Mouse (Mus musculus) adrenal gland, postnatal 36 days (tissue): Measurements from ENCODE around the gene Stac3. TPM values are rescaled to one million over a fixed set of nuclear protein-coding genes. Genes with fewer than 3 reads are reported as not detected.

ENCODE experiments used
- DNase-seq, 2 experiments: peaks; one replicate each; pipeline ENCODE4 v3.0.0; 2021; ENCODE audit warnings: mixed read lengths in 1 of 2
- total RNA-seq, 2 experiments: library from RNA; stranded (reverse); gene quantifications; 2 replicates each; pipeline ENCODE4 v1.2.3; 2021

Stac3 gene
- total RNA-seq, 2 experiments from 2014 or later: 2.2 to 3.4 TPM

GRCm38 (mm10) chr10:127522088-127522581, 20.6 kb downstream of the Stac3 start, which contains the start of gene Shmt2:
Gene Shmt2, minus strand, starts transcription at chr10:127522444.
- DNase-seq: peak; percentile 84 to 87

- DNase-seq: no peak
Observed at GRCm38 (mm10) chr10:127524646-127525255, 23.3 kb downstream of the Stac3 start.

- no peak for DNase-seq
Observed at GRCm38 (mm10) chr10:127526048-127526447, 24.6 kb downstream of the Stac3 start.

GRCm38 (mm10) chr10:127526681-127527080, 25.2 kb downstream of the Stac3 start:
- peak; percentile 74 to 86 for DNase-seq

GRCm38 (mm10) chr10:127527481-127527880, 26.0 kb downstream of the Stac3 start:
- DNase-seq: no peak

GRCm38 (mm10) chr10:127530945-127531344, 29.5 kb downstream of the Stac3 start:
- no peak for DNase-seq

GRCm38 (mm10) chr10:127531548-127531947, 30.1 kb downstream of the Stac3 start:
- no peak for DNase-seq

GRCm38 (mm10) chr10:127534036-127534928, 32.8 kb downstream of the Stac3 start, which contains the start of gene Nxph4:
Gene Nxph4, minus strand, starts transcription at chr10:127534559.
- peak; percentile 48 to 65 for DNase-seq

- DNase-seq: no peak
Observed at GRCm38 (mm10) chr10:127534929-127535384, 33.5 kb downstream of the Stac3 start.

- DNase-seq: peak in 1 of 2 experiments; percentile 50
Observed at GRCm38 (mm10) chr10:127536586-127537314, 35.3 kb downstream of the Stac3 start.

- DNase-seq: peak; percentile 79 to 85
Observed at GRCm38 (mm10) chr10:127537854-127538583, 36.5 kb downstream of the Stac3 start.

GRCm38 (mm10) chr10:127541510-127541909, 40.0 kb downstream of the Stac3 start:
- DNase-seq: no peak

- DNase-seq: no peak
Observed at GRCm38 (mm10) chr10:127542084-127542483, 40.6 kb downstream of the Stac3 start.

GRCm38 (mm10) chr10:127542720-127543119, 41.2 kb downstream of the Stac3 start:
- DNase-seq: no peak

- no peak for DNase-seq
Observed at GRCm38 (mm10) chr10:127543916-127544315, 42.4 kb downstream of the Stac3 start.

GRCm38 (mm10) chr10:127544375-127544774, 42.9 kb downstream of the Stac3 start:
- DNase-seq: peak; percentile 42 to 55

GRCm38 (mm10) chr10:127546505-127546904, 45.0 kb downstream of the Stac3 start:
- no peak for DNase-seq

GRCm38 (mm10) chr10:127548236-127548635, 46.8 kb downstream of the Stac3 start:
- DNase-seq: no peak

- DNase-seq: no peak
Observed at GRCm38 (mm10) chr10:127549892-127550291, 48.4 kb downstream of the Stac3 start.

GRCm38 (mm10) chr10:127555703-127556102, 54.2 kb downstream of the Stac3 start:
- DNase-seq: no peak

- DNase-seq: no peak
Observed at GRCm38 (mm10) chr10:127557397-127557796, 55.9 kb downstream of the Stac3 start.
